Mouse (Mus musculus) embryonic facial prominence, embryonic 13.5 days (tissue): ENCODE measurements around the gene Aldh1l1. TPM values are rescaled to one million over a fixed set of nuclear protein-coding genes. Genes with fewer than 3 reads are reported as not detected.

Experiments used
- ATAC-seq: fragments of 200-750 bp; cut with Nextera tagmentation; 2 replicates; pipeline ENCODE4 v1.8.0; 2017; ENCODE audit warnings: low read depth; ENCODE audit not compliant: insufficient number of reproducible peaks, insufficient read depth, low FRiP score, low TSS enrichment
- H3K27ac ChIP-seq: fragments of 300-500 bp; sonication (generic); 2 replicates; pipeline ENCODE4 v1.5.1; 2015; ENCODE audit warnings: moderate library complexity, mild to moderate bottlenecking, inconsistent platforms
- H3K27me3 ChIP-seq: fragments of 300-500 bp; sonication (generic); 2 replicates; pipeline ENCODE4 v1.6.1; 2015; ENCODE audit warnings: mild to moderate bottlenecking, inconsistent platforms
- H3K36me3 ChIP-seq: fragments of 300-500 bp; sonication (generic); 2 replicates; pipeline ENCODE4 v1.6.1; 2015; ENCODE audit warnings: mild to moderate bottlenecking, inconsistent platforms
- H3K4me1 ChIP-seq: fragments of 300-500 bp; sonication (generic); 2 replicates; pipeline ENCODE4 v1.6.1; 2015; ENCODE audit warnings: inconsistent platforms
- H3K4me2 ChIP-seq: fragments of 300-500 bp; sonication (generic); 2 replicates; pipeline ENCODE4 v1.6.1; 2015; ENCODE audit warnings: moderate library complexity, mild to moderate bottlenecking, inconsistent platforms
- H3K4me3 ChIP-seq: fragments of 300-500 bp; sonication (generic); 2 replicates; pipeline ENCODE4 v1.5.1; 2015; ENCODE audit warnings: mild to moderate bottlenecking, inconsistent platforms
- H3K9ac ChIP-seq: fragments of 300-500 bp; sonication (generic); 2 replicates; pipeline ENCODE4 v1.6.1; 2015; ENCODE audit warnings: mild to moderate bottlenecking, inconsistent platforms
- H3K9me3 ChIP-seq: fragments of 300-500 bp; sonication (generic); 2 replicates; pipeline ENCODE4 v1.6.1; 2016; ENCODE audit warnings: inconsistent platforms
- WGBS: fragments of 180-500 bp; shearing (Covaris S2); methylation state at CpG from one replicate; pipeline ENCODE4 v1.1.7; 2015; ENCODE audit warnings: mixed read lengths; 5-methylcytosine and 5-hydroxymethylcytosine counted together
- polyA plus RNA-seq: library from polyadenylated mRNA; unstranded; fragments of >200 nt; fragmentation: Nextera tagmentation; extraction: Ambion mirVana; gene quantifications from 2 replicates; pipeline ENCODE4 v1.2.1, GENCODE M21; 2015

Aldh1l1 gene
- polyA plus RNA-seq, 1 experiment from 2014 or later, result 1.6 TPM

DNA sequence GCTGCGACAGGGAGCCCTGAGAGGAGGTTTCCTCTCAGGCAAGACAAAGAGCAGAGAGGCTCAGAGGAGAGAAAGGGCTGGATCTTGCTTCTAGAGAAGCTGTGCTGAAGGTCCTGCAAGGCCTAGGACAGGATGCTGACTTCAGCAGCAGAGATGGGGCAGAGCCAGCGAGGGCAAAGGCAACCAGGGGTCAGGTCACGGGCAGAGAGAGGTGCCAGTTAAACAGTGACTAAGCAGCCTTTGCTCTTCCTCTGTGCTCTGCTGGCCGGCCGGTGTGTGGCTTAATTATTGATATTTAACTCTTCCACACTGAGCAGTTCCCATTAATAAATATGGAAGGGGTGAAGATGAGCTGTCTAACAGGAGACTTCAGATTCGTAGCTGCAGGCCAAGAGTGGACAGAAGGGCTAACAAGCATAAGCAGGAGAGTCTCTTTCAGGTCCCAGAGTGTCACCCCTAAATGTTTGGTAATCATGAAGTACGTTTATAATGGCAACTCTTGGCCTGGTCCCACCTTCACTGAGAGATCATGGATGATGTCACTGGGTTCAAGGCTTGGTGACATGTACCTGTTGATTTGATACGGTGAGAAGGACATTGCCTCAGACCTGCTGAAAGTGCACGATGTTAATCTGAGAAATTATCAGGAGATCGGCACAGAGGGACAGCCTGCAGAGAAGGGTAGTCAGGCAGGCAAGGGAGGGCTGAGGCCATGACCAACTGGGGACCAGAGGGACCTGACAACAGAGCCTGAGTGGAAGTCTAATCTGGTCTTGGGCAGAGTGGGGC, 5.9 kb downstream of the Aldh1l1 start:
- WGBS, result 79% methylated on average over 10 of the region's 10 CpGs
- H3K4me2 ChIP-seq, result no peak overlapping the region
- no peak for ATAC-seq
- H3K36me3 ChIP-seq, result no peaks in the 10 kb centered on the region
- no peaks in the 10 kb centered on the region for H3K9me3 ChIP-seq
- no peaks in the 10 kb centered on the region for H3K27me3 ChIP-seq
- no peak overlapping the region for H3K9ac ChIP-seq
- no peak overlapping the region for H3K27ac ChIP-seq
- peaks cover 8% of the 10 kb centered on the region for H3K4me1 ChIP-seq
- H3K4me3 ChIP-seq, result no peak overlapping the region

DNA sequence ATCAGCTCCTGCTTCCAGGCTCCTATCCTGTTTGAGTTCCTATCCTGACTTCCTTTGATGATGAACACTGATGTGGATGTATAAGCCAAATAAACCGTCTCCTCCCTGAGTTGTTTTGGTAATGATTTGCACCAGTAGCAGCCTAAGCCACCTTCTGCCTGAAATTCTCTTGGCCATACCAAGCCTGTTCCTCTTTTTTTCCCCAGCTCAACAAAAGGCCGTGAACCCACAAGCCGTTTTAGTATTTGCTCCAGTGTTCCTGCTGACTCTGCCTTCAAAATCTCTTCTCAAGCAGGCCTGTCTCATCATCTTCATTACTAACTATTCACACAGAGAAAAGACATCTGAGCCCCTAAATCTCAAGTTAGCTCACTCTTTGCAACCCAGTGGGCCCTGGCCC, 7.9 kb downstream of the Aldh1l1 start:
- Histone ChIP-seq H3K9me3 (no peaks in the 10 kb centered on the region), H3K36me3 (no peaks in the 10 kb centered on the region), H3K4me1 (peaks cover 8% of the 10 kb centered on the region), H3K27ac (no peak overlapping the region), H3K4me2 (no peak overlapping the region), H3K4me3 (no peak overlapping the region), H3K27me3 (no peaks in the 10 kb centered on the region), H3K9ac (no peak overlapping the region)
- 75% methylated on average over 3 of the region's 3 CpGs for WGBS
- no peak for ATAC-seq

DNA sequence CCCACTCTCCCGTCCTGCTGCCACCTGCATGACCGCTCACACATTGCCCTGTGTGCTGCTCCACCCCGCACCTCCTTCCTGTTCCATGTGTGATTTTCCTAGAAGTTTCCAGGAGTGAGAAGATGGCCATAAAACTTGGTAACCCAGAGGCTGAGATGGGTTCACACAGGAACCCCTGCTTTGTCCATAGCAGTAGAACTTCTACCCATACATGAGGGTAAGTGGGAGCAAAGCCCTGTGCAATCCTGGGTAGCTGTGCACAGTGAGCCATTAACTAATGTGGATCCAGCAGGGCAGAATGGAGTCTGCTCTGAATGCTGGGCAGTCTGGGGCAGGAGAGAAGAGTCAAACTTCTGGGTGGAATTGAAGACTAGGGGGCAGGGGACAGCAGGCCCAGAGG, 8.3 kb downstream of the Aldh1l1 start:
- no peaks in the 10 kb centered on the region for H3K9me3 ChIP-seq
- H3K4me1 ChIP-seq, result peaks cover 8% of the 10 kb centered on the region
- H3K4me2 ChIP-seq, result no peak overlapping the region
- no peak overlapping the region for H3K4me3 ChIP-seq
- no peak overlapping the region for H3K27ac ChIP-seq
- 88% methylated on average over 3 of the region's 3 CpGs for WGBS
- no peak for ATAC-seq
- no peak overlapping the region for H3K9ac ChIP-seq
- H3K36me3 ChIP-seq, result no peaks in the 10 kb centered on the region
- H3K27me3 ChIP-seq, result no peaks in the 10 kb centered on the region

DNA sequence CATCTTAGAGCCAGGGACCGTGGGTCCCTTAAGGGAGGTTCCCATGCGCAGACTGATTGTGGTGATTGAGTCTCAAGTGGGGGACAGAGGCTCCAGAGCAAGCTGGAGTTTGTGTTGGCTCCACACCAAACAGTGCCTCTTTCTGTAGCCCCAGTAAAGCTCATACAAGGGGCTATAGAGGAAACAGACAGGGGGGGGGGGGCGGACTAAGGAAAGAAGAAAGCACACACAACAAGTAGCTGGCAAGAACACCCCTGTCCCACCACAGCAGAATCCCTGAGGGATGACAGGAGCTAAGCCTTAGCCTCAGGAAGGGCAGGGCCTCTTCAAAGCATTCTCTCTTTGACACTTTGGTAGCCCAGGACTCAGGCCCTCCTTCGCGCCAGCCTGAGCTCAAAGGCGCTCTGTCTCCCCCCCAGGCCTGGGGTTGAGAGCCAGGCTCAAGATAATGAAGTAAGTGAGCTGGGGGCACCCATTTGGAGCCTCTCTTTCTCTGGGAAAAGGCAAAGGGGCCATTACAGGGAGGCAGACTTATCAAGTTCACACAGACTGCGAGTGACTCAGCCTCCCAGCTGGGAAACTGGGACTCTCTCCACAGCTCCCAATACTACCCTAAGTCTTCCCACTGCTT, 9.2 kb downstream of the Aldh1l1 start:
- no peak for ATAC-seq
- Histone ChIP-seq H3K4me1 (peaks cover 8% of the 10 kb centered on the region), H3K36me3 (no peaks in the 10 kb centered on the region), H3K4me3 (no peak overlapping the region), H3K27me3 (no peaks in the 10 kb centered on the region), H3K9ac (no peak overlapping the region), H3K4me2 (no peak overlapping the region), H3K27ac (no peak overlapping the region), H3K9me3 (no peaks in the 10 kb centered on the region)
- WGBS, result 44% methylated on average over 6 of the region's 7 CpGs

DNA sequence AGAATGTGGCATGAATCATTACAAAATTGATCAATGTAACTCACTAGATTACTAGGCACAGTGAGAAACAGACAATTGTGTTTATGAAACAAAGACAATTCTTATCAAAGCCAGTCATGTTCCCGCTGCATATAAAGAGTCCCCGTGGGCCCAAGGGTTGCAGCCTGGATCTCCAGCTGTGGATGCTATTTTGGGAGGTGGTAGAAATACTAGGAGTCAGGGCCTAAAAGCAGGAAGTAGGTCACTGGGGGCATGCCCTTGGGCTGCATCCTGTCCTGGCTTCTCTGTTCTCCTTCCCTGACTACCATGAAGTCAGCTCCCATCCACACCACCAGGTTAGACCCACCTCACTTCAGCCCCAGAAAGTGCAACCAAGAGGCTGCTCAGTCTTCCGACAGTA, 10.0 kb downstream of the Aldh1l1 start:
- Histone ChIP-seq H3K27ac (no peak overlapping the region), H3K4me3 (no peak overlapping the region), H3K9me3 (no peaks in the 10 kb centered on the region), H3K36me3 (no peaks in the 10 kb centered on the region), H3K27me3 (no peaks in the 10 kb centered on the region), H3K4me2 (no peak overlapping the region), H3K9ac (no peak overlapping the region), H3K4me1 (peaks cover 8% of the 10 kb centered on the region)
- ATAC-seq, result no peak
- 43% methylated on average over 3 of the region's 3 CpGs for WGBS

DNA sequence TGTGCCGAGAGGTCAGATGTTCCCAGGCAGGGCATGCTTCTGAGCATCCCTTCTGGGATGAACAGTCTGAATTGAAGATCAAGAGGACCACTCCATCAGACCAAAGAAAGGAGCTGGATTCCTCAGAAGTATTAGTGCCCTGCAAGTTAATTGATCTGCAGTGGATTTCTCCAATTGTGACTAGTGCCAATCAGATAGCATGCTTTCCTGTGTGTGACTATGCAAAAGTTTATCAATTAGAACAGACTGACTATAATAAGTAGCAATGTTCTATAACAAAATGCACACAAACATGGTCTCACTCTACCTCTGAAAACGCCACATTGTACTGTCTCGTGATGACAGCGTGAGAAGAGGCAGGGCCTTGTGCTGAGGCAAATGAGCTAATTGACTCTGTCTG, 13.3 kb downstream of the Aldh1l1 start:
- no peak for ATAC-seq
- H3K27ac ChIP-seq, result no peak overlapping the region
- WGBS, result 45% methylated on average over 4 of the region's 4 CpGs
- no peak overlapping the region for H3K4me2 ChIP-seq
- no peaks in the 10 kb centered on the region for H3K9me3 ChIP-seq
- H3K27me3 ChIP-seq, result no peaks in the 10 kb centered on the region
- H3K36me3 ChIP-seq, result no peaks in the 10 kb centered on the region
- no peak overlapping the region for H3K4me3 ChIP-seq
- 0 out of 2 replicates have a peak overlapping the region, but pooled peaks have one; percentile 11 for H3K9ac ChIP-seq
- peaks cover 8% of the 10 kb centered on the region for H3K4me1 ChIP-seq

DNA sequence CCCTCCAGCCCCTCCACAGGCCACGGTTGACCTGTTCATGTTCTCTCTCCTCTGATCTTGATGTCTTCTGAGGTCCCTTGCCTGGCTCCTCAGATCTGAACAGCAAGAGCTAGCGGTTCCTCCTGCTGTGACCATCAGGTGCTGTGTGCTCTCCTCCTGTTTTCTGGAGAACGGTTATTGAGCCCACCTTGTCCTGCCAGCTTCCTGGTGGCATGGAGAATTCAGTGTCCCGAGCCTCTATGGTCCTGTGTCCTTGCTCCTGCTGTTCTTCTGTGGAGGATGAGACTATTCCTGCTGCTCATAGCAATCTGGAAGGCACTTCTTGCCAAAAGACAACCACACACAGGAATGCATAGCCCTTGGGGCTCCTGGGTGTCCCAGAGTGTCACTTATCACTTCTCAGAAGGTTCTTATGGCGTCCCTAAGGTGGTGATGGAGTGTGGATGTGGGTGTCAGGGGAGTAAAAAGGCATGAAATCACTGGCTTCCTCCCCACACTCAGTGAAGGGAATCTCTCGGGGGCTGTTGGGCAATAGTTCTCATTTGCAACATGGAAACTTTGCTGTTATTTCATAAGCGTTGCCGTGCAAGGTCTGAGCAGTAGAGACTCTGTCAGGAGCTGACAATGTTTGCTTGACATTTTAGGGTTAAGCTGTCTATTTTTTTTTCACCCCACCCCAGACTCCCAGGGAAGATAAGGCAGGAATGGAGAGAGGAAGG, 15.2 kb downstream of the Aldh1l1 start:
- Histone ChIP-seq H3K36me3 (no peaks in the 10 kb centered on the region), H3K4me3 (no peak overlapping the region), H3K4me1 (peaks cover 9% of the 10 kb centered on the region), H3K4me2 (no peak overlapping the region), H3K27me3 (no peaks in the 10 kb centered on the region), H3K27ac (no peak overlapping the region), H3K9me3 (no peaks in the 10 kb centered on the region), H3K9ac (no peak overlapping the region)
- WGBS, result 68% methylated on average over 8 of the region's 8 CpGs
- no peak for ATAC-seq

DNA sequence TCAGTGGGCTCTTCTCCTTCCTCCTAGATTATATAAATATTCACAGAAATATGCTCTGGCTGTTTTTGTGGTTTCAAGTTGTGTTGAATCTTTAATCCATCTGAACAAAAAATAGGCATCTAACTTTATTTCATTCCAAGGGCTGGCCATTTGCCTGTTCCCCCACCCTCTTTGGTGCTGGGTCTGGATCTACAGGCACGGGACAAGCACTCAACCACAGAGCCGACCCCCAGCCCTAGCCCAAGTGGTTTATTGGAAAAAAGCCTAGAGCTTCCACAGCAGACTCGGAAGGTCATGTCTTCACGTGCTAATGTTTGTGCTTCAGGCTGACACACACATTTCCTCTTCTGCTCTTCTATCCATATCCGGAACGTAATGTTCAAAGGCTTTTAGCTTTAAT, 19.7 kb downstream of the Aldh1l1 start:
- H3K9me3 ChIP-seq, result no peaks in the 10 kb centered on the region
- no peaks in the 10 kb centered on the region for H3K36me3 ChIP-seq
- no peak overlapping the region for H3K4me3 ChIP-seq
- peaks cover 33% of the 10 kb centered on the region for H3K4me1 ChIP-seq
- peak overlapping the region; percentile 79 for H3K27ac ChIP-seq
- no peaks in the 10 kb centered on the region for H3K27me3 ChIP-seq
- 45% methylated on average over 6 of the region's 6 CpGs for WGBS
- no peak for ATAC-seq
- H3K9ac ChIP-seq, result no peak overlapping the region
- no peak overlapping the region for H3K4me2 ChIP-seq

DNA sequence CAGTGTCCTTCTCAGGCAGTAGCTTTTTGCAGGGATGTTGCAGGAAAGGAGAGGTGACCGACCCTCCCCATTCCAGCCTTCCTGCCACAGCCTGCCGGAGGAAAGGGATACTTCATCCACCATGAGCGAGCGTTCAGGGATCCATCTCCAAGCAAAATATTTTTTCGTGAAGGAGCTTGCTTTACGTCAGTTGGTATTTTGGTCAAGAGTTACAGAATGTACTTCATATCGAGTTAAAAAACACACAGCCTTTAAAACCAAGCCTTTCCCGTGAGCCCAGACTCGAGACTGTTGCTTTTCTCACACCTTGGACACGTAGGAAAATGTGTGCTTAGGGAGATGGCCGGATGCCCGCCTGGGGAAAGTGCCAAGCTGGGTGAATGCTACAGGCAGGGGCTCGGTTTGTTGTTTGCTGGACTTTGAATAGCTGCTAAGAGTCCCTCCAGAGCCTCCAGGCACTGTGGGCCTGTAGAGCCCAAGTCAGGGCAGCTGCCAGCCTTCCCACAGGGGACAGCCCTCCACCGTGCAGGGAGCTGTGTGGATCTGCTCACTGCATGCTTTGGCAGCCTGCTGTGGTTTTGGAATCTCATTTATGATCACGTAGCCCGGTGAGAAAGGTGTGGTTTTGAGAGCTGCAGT, 20.6 kb downstream of the Aldh1l1 start:
- WGBS, result 45% methylated on average over 16 of the region's 16 CpGs
- Histone ChIP-seq H3K9ac (no peak overlapping the region), H3K27me3 (no peaks in the 10 kb centered on the region), H3K4me3 (no peak overlapping the region), H3K27ac (peak overlapping the region; percentile 79), H3K4me1 (peaks cover 33% of the 10 kb centered on the region), H3K36me3 (no peaks in the 10 kb centered on the region), H3K9me3 (no peaks in the 10 kb centered on the region), H3K4me2 (peak overlapping the region; percentile 5; the same call in 1 of the 2 replicates)
- no peak for ATAC-seq

DNA sequence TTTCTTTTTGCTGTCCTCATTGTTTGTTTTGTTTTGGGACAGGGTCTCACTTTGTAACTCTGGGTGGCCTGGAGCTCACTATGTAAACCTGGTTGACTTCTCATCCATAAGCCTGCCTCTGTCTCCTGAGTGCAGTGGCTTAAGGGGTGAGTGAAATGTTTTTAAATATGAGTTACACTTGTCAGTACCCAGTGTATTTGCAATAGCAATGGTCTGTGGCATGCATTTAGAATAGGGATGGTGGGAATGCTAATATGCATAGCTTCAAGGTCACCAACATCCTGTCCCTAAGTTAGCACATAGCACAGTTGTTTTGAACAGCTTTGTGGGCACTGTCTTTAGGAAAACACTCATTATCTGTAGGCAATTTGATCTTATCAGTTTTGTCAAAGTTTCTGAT, 21.2 kb downstream of the Aldh1l1 start:
- ATAC-seq, result no peak
- H3K4me2 ChIP-seq, result no peak overlapping the region
- no peak overlapping the region for H3K4me3 ChIP-seq
- H3K36me3 ChIP-seq, result no peaks in the 10 kb centered on the region
- peaks cover 33% of the 10 kb centered on the region for H3K4me1 ChIP-seq
- H3K9me3 ChIP-seq, result no peaks in the 10 kb centered on the region
- H3K27me3 ChIP-seq, result no peaks in the 10 kb centered on the region
- H3K9ac ChIP-seq, result no peak overlapping the region
- peak overlapping the region; percentile 79 for H3K27ac ChIP-seq

DNA sequence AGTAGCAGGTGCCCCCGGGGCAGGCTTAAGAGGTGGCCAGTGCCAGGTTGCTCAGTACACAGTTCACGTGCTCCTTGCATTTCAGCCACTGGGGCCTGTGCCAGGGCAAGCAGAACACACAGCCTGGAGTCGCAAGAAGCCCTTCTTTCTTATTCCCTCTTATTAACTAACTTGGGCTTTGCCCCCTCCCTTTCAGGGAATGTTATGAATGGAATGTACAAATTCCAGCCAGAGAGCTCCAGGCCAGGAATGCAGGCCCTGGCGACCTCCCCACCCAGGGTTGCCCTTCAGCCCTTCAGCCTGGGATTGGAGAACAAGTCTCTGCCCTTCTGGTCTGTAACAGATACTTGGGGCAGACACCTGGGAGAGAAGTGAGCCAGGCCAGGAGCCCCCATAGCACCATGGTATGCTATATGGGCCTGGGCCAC, 22.0 kb downstream of the Aldh1l1 start:
- Histone ChIP-seq H3K27me3 (no peaks in the 10 kb centered on the region), H3K9me3 (no peaks in the 10 kb centered on the region), H3K27ac (peak overlapping the region; percentile 22; the same call in 1 of the 2 replicates), H3K4me3 (no peak overlapping the region), H3K9ac (no peak overlapping the region), H3K36me3 (no peaks in the 10 kb centered on the region), H3K4me1 (peaks cover 33% of the 10 kb centered on the region), H3K4me2 (no peak overlapping the region)
- ATAC-seq, result no peak
- WGBS, result 21% methylated on average over 4 of the region's 4 CpGs
